Mouse (Mus musculus): Measurements from ENCODE around the gene Ccdc170. TPM values are rescaled to one million over a fixed set of nuclear protein-coding genes. Genes with fewer than 3 reads are reported as not detected.
"Not testable (repeated sequence)": the region's sequence is repeated elsewhere in the genome, so short reads cannot be mapped to it uniquely, and the experiment has no call there.

The Ccdc170 gene
- total RNA-seq, 2 experiments from 2014 or later, result not detected

DNA sequence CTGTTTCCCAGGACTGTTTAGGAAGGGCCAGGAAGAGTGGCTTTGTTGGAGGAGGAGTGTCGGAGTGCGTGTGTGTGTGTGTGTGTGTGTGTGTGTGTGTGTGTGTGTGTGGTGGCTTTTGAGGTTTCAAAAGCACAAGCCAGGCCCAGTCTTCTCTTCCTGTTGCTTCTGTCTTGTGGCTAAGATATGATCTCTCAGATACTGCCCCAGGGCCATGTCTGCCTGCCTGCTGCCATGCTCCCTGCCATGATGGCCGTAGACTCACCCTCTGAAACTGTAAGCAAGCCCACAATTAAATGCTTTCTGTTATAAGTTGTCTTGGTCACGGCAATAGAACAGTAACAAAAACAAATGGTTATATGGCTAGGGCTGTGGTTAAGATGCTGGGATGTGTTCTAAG, 114.9 kb downstream of the Ccdc170 start:
- no peak for ATAC-seq (replicated peaks; ENCODE audit: low FRiP score, poor library complexity, severe bottlenecking)

- no peak for ATAC-seq (replicated peaks; ENCODE audit: low FRiP score, poor library complexity, severe bottlenecking)
Measured at GRCm38 (mm10) chr10:4598244-4598842, 116.0 kb downstream of the Ccdc170 start.

DNA sequence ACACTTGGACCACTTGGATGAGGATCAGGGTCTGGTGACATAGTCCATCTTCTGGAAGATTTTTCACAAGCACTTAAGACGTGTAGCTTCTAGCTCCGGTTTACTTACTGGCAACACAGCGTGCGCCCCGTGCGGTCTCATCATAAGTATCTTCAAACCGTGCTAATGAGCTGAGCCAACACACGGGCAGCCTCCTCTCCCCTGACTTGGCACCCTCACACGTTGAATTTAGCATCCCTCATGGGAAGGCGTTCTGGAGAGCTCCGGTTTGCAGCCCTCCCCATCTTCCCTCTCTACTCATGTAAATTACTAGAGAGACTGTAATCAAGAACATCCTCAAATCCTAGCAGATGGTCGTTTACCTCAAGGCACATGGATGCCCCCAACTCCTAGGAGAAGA, 116.6 kb downstream of the Ccdc170 start:
- no peak for ATAC-seq (replicated peaks; ENCODE audit: low FRiP score, poor library complexity, severe bottlenecking)

GRCm38 (mm10) chr10:4599591-4599990, 117.3 kb downstream of the Ccdc170 start:
- no peak for ATAC-seq (replicated peaks; ENCODE audit: low FRiP score, poor library complexity, severe bottlenecking)

DNA sequence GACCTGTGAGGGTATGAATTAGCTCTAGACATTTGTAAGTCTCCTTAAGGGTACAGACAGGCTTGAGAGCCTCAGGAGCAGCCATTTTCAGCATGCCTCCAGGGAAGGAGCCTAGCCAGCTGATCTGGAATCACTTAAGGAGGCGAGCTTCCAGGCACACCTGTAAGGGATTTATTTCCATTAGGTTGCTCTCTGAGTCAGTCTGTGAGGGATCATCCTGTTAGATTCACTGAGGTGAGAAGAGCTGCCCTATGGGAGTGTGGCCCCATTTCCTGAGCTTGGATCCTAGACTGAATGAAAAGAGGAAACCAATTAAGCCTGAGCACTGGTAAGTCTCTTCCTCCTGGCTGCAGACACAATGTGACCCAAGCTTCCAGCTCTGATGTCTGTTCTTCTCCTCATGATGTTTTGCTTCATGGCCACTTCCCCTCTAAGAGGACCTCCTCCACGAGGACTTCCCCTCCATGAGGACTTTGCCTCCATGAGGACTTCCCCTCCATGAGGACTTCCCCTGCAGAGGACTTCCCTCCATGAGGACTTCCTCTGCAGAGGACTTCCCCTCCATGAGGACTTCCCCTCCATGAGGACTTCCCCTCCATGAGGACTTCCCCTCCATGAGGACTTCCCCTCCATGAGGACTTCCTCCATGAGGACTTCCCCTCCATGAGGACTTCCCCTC, 118.6 kb downstream of the Ccdc170 start:
- no peak for ATAC-seq (replicated peaks; ENCODE audit: low FRiP score, poor library complexity, severe bottlenecking)

GRCm38 (mm10) chr10:4601612-4602011, 119.3 kb downstream of the Ccdc170 start:
- ATAC-seq (replicated peaks; ENCODE audit: low FRiP score, poor library complexity, severe bottlenecking), result not testable (repeated sequence)

- no peak for ATAC-seq (replicated peaks; ENCODE audit: low FRiP score, poor library complexity, severe bottlenecking)
Measured at GRCm38 (mm10) chr10:4602466-4602865, 120.2 kb downstream of the Ccdc170 start.

DNA sequence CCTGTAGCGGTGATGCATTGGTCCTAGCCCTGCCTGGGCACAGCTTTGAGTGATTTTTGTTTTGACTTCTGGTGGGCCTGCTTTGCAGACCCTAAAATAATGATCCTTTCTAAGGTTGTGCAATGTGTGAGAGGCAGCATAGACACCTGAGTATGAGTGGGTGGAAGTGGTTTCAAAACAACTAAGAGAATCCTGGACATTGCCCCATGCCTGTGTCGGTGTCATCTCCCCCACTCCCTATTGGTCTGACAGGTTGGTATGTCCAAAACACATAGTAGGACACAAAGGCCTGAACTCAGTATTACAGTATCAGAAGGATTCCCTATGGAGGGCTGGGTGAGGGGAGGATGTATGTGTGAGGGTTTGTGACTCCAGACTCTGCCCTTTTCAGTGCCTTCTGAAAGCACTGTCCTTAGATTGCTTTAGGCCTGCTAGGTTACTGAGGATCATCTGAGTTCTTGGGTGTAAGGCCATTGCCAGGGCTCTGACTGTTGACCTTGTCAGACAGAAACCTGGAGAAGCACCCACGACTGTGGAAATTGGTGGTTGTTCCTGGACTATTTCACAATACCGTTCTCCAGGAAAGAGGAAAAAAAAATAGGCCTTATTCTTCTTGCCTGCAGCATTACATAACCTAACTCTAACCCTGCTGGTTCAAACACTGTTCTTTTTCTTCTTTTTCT, 122.4 kb downstream of the Ccdc170 start:
- no peak for ATAC-seq (replicated peaks; ENCODE audit: low FRiP score, poor library complexity, severe bottlenecking)

DNA sequence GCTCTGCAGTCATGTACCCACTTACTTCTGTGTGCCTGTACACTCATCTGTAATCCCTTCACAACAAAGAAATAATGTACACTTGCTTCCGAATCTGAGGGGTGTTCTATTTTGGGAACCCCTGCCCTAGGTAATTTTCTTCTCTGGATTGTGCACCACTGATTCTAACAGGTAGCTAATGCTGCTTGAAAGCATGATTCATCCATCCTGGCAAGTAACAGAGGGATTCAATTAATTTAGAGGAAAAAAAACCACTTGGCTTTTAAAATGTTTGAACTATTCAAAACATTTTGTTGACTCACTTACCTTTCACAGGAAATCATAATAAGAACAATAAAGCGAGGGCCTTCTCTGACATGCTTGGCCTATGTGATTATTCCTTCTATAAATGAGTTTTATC, 127.9 kb downstream of the Ccdc170 start:
- no peak for ATAC-seq (replicated peaks; ENCODE audit: low FRiP score, poor library complexity, severe bottlenecking)

GRCm38 (mm10) chr10:4611386-4612155, 129.3 kb downstream of the Ccdc170 start, which contains the start of gene Esr1:
Gene Esr1, plus strand, starts transcription at chr10:4611593.
- ATAC-seq (replicated peaks; ENCODE audit: low FRiP score, poor library complexity, severe bottlenecking), result no peak

Other genes with a start within 250 kb of the Ccdc170 start
- gene Akap12, start 216.1 kb upstream of the Ccdc170 start, total RNA-seq (2015; ENCODE audit: low replicate concordance), result 9.4 and 10.5 TPM in 2 replicates
- gene Akap12, start 216.1 kb upstream of the Ccdc170 start, total RNA-seq (2017; ENCODE audit: low replicate concordance), result 6.3 and 9.5 TPM in 2 replicates
- 8.4 and 11.9 TPM in 2 replicates for gene Zbtb2, start 94.4 kb upstream of the Ccdc170 start, total RNA-seq (2015; ENCODE audit: low replicate concordance)
- gene Zbtb2, start 94.4 kb upstream of the Ccdc170 start, total RNA-seq (2017; ENCODE audit: low replicate concordance), result 5.1 and 6.7 TPM in 2 replicates
- gene Rmnd1, start 50.1 kb upstream of the Ccdc170 start, total RNA-seq (2015; ENCODE audit: low replicate concordance), result 13.3 and 37.7 TPM in 2 replicates
- gene Rmnd1, start 50.1 kb upstream of the Ccdc170 start, total RNA-seq (2017; ENCODE audit: low replicate concordance), result 8.9 and 14.2 TPM in 2 replicates
- 20.9 and 32.3 TPM in 2 replicates for gene Armt1, start 50.0 kb upstream of the Ccdc170 start, total RNA-seq (2015; ENCODE audit: low replicate concordance)
- gene Armt1, start 50.0 kb upstream of the Ccdc170 start, total RNA-seq (2017; ENCODE audit: low replicate concordance), result 19.6 and 24.3 TPM in 2 replicates
- 0.84 and 1.8 TPM in 2 replicates for gene Esr1, start 129.1 kb downstream of the Ccdc170 start, total RNA-seq (2015; ENCODE audit: low replicate concordance)
- gene Esr1, start 129.1 kb downstream of the Ccdc170 start, total RNA-seq (2017; ENCODE audit: low replicate concordance), result 3.3 TPM in 1 of 2 replicates, not detected in the other

All from erythroid progenitor cell, adult 5-6 weeks (primary cell).